Mouse (Mus musculus) heart, embryonic 15.5 days (tissue): ENCODE results near the gene Pld1. TPM values are rescaled to one million over a fixed set of nuclear protein-coding genes. Genes with fewer than 3 reads are reported as not detected.

Source experiments
- ATAC-seq: fragments of 200-750 bp; cut with Nextera tagmentation; replicated peaks from 2 replicates; pipeline ENCODE4 v1.8.0; 2017; ENCODE audit warnings: low read depth, moderate TSS enrichment; ENCODE audit not compliant: insufficient number of reproducible peaks, insufficient read depth, low FRiP score
- H3K27ac ChIP-seq: fragments of 300-500 bp; sonication (generic); 2 replicates; pipeline ENCODE4 v1.5.1; 2015; ENCODE audit warnings: mild to moderate bottlenecking, inconsistent platforms
- H3K27me3 ChIP-seq: fragments of 300-500 bp; sonication (generic); 2 replicates; pipeline ENCODE4 v1.6.1; 2015; ENCODE audit warnings: inconsistent platforms
- H3K36me3 ChIP-seq: fragments of 300-500 bp; sonication (generic); 2 replicates; pipeline ENCODE4 v1.6.1; 2015; ENCODE audit warnings: mild to moderate bottlenecking, inconsistent platforms
- H3K4me1 ChIP-seq: fragments of 300-500 bp; sonication (generic); replicated peaks from 2 replicates; pipeline ENCODE4 v1.6.1; 2015; ENCODE audit warnings: inconsistent platforms
- H3K4me2 ChIP-seq: fragments of 300-500 bp; sonication (generic); 2 replicates; pipeline ENCODE4 v1.6.1; 2015; ENCODE audit warnings: inconsistent platforms, mild to moderate bottlenecking, moderate library complexity
- H3K4me3 ChIP-seq: fragments of 300-500 bp; sonication (generic); 2 replicates; pipeline ENCODE4 v1.5.1; 2015; ENCODE audit warnings: mild to moderate bottlenecking, inconsistent platforms
- H3K9ac ChIP-seq: fragments of 300-500 bp; sonication (generic); 2 replicates; pipeline ENCODE4 v1.6.1; 2015; ENCODE audit warnings: mild to moderate bottlenecking, inconsistent platforms
- H3K9me3 ChIP-seq: fragments of 300-500 bp; sonication (generic); replicated peaks from 2 replicates; pipeline ENCODE4 v1.6.1; 2016; ENCODE audit warnings: inconsistent platforms
- WGBS: fragments of 180-500 bp; shearing (Covaris S2); methylation state at CpG from one replicate; pipeline ENCODE4 v1.1.7; 2015; ENCODE audit warnings: mixed read lengths; 5-methylcytosine and 5-hydroxymethylcytosine counted together
- polyA plus RNA-seq: library from polyadenylated mRNA; unstranded; fragments of >200 nt; fragmentation: Nextera tagmentation; extraction: Ambion mirVana; gene quantifications from 2 replicates; pipeline ENCODE4 v1.2.1, GENCODE M21; 2015

Pld1 gene
- polyA plus RNA-seq, 1 experiment from 2014 or later, result 7.2 TPM

- no peak overlapping the region for H3K27ac ChIP-seq
- H3K36me3 ChIP-seq, result no peaks in the 10 kb centered on the region
- no peak for ATAC-seq
- no peaks in the 10 kb centered on the region for H3K9me3 ChIP-seq
- no peak overlapping the region for H3K4me3 ChIP-seq
- H3K9ac ChIP-seq, result no peak overlapping the region
- no peaks in the 10 kb centered on the region for H3K4me1 ChIP-seq
- H3K4me2 ChIP-seq, result no peak overlapping the region
- H3K27me3 ChIP-seq, result no peaks in the 10 kb centered on the region
- 75% methylated on average over 6 of the region's 6 CpGs for WGBS
These were observed 65.8 kb downstream of the Pld1 start for GRCm38 (mm10) chr3:28004321-28004720.

- Histone ChIP-seq H3K4me1 (no peaks in the 10 kb centered on the region), H3K9ac (no peak overlapping the region), H3K4me2 (no peak overlapping the region), H3K27ac (no peak overlapping the region), H3K27me3 (no peaks in the 10 kb centered on the region), H3K36me3 (no peaks in the 10 kb centered on the region), H3K9me3 (no peaks in the 10 kb centered on the region), H3K4me3 (no peak overlapping the region)
- no peak for ATAC-seq
- 83% methylated on average over 11 of the region's 11 CpGs for WGBS
These were observed 69.2 kb downstream of the Pld1 start for GRCm38 (mm10) chr3:28007684-28008083.

GRCm38 (mm10) chr3:28008369-28008768, 69.9 kb downstream of the Pld1 start:
- Histone ChIP-seq H3K4me3 (no peak overlapping the region), H3K9ac (no peak overlapping the region), H3K27ac (no peak overlapping the region), H3K9me3 (no peaks in the 10 kb centered on the region), H3K27me3 (no peaks in the 10 kb centered on the region), H3K36me3 (no peaks in the 10 kb centered on the region), H3K4me1 (no peaks in the 10 kb centered on the region), H3K4me2 (no peak overlapping the region)
- no peak for ATAC-seq
- WGBS, result 52% methylated on average over 4 of the region's 4 CpGs

GRCm38 (mm10) chr3:28012177-28012576, 73.7 kb downstream of the Pld1 start:
- ATAC-seq, result no peak
- Histone ChIP-seq H3K4me2 (no peak overlapping the region), H3K9ac (no peak overlapping the region), H3K4me1 (peaks cover 5% of the 10 kb centered on the region), H3K9me3 (no peaks in the 10 kb centered on the region), H3K27ac (no peak overlapping the region), H3K4me3 (no peak overlapping the region), H3K36me3 (no peaks in the 10 kb centered on the region), H3K27me3 (no peaks in the 10 kb centered on the region)
- WGBS, result 76% methylated on average over 7 of the region's 7 CpGs

GRCm38 (mm10) chr3:28013441-28013840, 74.9 kb downstream of the Pld1 start:
- H3K4me1 ChIP-seq, result peaks cover 5% of the 10 kb centered on the region
- H3K4me3 ChIP-seq, result no peak overlapping the region
- no peaks in the 10 kb centered on the region for H3K27me3 ChIP-seq
- H3K36me3 ChIP-seq, result no peaks in the 10 kb centered on the region
- no peak overlapping the region for H3K9ac ChIP-seq
- ATAC-seq, result no peak
- no peaks in the 10 kb centered on the region for H3K9me3 ChIP-seq
- 70% methylated on average over 6 of the region's 6 CpGs for WGBS
- no peak overlapping the region for H3K27ac ChIP-seq
- no peak overlapping the region for H3K4me2 ChIP-seq

GRCm38 (mm10) chr3:28017002-28017401, 78.5 kb downstream of the Pld1 start:
- Histone ChIP-seq H3K4me1 (peaks cover 5% of the 10 kb centered on the region), H3K9me3 (no peaks in the 10 kb centered on the region), H3K9ac (no peak overlapping the region), H3K27ac (no peak overlapping the region), H3K36me3 (no peaks in the 10 kb centered on the region), H3K4me2 (no peak overlapping the region), H3K27me3 (no peaks in the 10 kb centered on the region), H3K4me3 (no peak overlapping the region)
- ATAC-seq, result no peak
- 92% methylated on average over 2 of the region's 2 CpGs for WGBS

- H3K27me3 ChIP-seq, result no peaks in the 10 kb centered on the region
- no peak overlapping the region for H3K4me3 ChIP-seq
- no peak overlapping the region for H3K9ac ChIP-seq
- no peaks in the 10 kb centered on the region for H3K36me3 ChIP-seq
- no peak overlapping the region for H3K4me2 ChIP-seq
- H3K9me3 ChIP-seq, result no peaks in the 10 kb centered on the region
- H3K27ac ChIP-seq, result no peak overlapping the region
- H3K4me1 ChIP-seq, result peaks cover 6% of the 10 kb centered on the region
- 51% methylated on average over 4 of the region's 4 CpGs for WGBS
- no peak for ATAC-seq
These were observed 81.2 kb downstream of the Pld1 start for GRCm38 (mm10) chr3:28019727-28020126.

- Histone ChIP-seq H3K4me2 (no peak overlapping the region), H3K4me1 (peaks cover 6% of the 10 kb centered on the region), H3K36me3 (no peaks in the 10 kb centered on the region), H3K27me3 (no peaks in the 10 kb centered on the region), H3K4me3 (no peak overlapping the region), H3K27ac (0 out of 2 replicates have a peak overlapping the region, but pooled peaks have one; percentile 44), H3K9me3 (no peaks in the 10 kb centered on the region), H3K9ac (no peak overlapping the region)
- 97% methylated on average over 2 of the region's 2 CpGs for WGBS
- no peak for ATAC-seq
These were observed 81.9 kb downstream of the Pld1 start for GRCm38 (mm10) chr3:28020404-28020803.

- Histone ChIP-seq H3K4me2 (no peak overlapping the region), H3K36me3 (no peaks in the 10 kb centered on the region), H3K9me3 (no peaks in the 10 kb centered on the region), H3K27me3 (no peaks in the 10 kb centered on the region), H3K9ac (no peak overlapping the region), H3K27ac (peak overlapping the region; percentile 35), H3K4me3 (no peak overlapping the region), H3K4me1 (peaks cover 6% of the 10 kb centered on the region; the same call in 1 of the 2 replicates)
- no peak for ATAC-seq
- 78% methylated on average over 5 of the region's 5 CpGs for WGBS
These were observed 83.7 kb downstream of the Pld1 start for GRCm38 (mm10) chr3:28022191-28022590.

- Histone ChIP-seq H3K36me3 (peaks cover 4% of the 10 kb centered on the region; the same call in 1 of the 2 replicates), H3K4me2 (no peak overlapping the region), H3K9ac (no peak overlapping the region), H3K27ac (no peak overlapping the region), H3K4me3 (no peak overlapping the region), H3K4me1 (peaks cover 6% of the 10 kb centered on the region; the same call in 1 of the 2 replicates), H3K9me3 (no peaks in the 10 kb centered on the region), H3K27me3 (no peaks in the 10 kb centered on the region)
- ATAC-seq, result no peak
- 47% methylated on average over 3 of the region's 3 CpGs for WGBS
These were observed 88.4 kb downstream of the Pld1 start for GRCm38 (mm10) chr3:28026876-28027275.

- no peak overlapping the region for H3K4me3 ChIP-seq
- 0 out of 2 replicates have a peak, but pooled peaks cover 3% of the 10 kb centered on the region for H3K4me1 ChIP-seq
- no peak for ATAC-seq
- no peak overlapping the region for H3K27ac ChIP-seq
- peaks cover 4% of the 10 kb centered on the region; the same call in 1 of the 2 replicates for H3K36me3 ChIP-seq
- no peaks in the 10 kb centered on the region for H3K27me3 ChIP-seq
- H3K4me2 ChIP-seq, result no peak overlapping the region
- no peak overlapping the region for H3K9ac ChIP-seq
- no peaks in the 10 kb centered on the region for H3K9me3 ChIP-seq
- WGBS, result 82% methylated on average over 10 of the region's 10 CpGs
These were observed 90.0 kb downstream of the Pld1 start for GRCm38 (mm10) chr3:28028456-28028855.

GRCm38 (mm10) chr3:28030860-28031259, 92.4 kb downstream of the Pld1 start:
- ATAC-seq, result no peak
- Histone ChIP-seq H3K27ac (no peak overlapping the region), H3K4me2 (no peak overlapping the region), H3K9ac (no peak overlapping the region), H3K4me1 (0 out of 2 replicates have a peak, but pooled peaks cover 3% of the 10 kb centered on the region), H3K36me3 (peaks cover 4% of the 10 kb centered on the region; the same call in 1 of the 2 replicates), H3K27me3 (no peaks in the 10 kb centered on the region), H3K9me3 (no peaks in the 10 kb centered on the region), H3K4me3 (no peak overlapping the region)
- WGBS, result 87% methylated on average over 5 of the region's 5 CpGs
